Mouse (Mus musculus): ENCODE data around the gene Sap30. TPM values are rescaled to one million over a fixed set of nuclear protein-coding genes. Genes with fewer than 3 reads are reported as not detected.

Sap30 gene
- polyA plus RNA-seq, 1 experiment from 2014 or later: 94.5 TPM

DNA sequence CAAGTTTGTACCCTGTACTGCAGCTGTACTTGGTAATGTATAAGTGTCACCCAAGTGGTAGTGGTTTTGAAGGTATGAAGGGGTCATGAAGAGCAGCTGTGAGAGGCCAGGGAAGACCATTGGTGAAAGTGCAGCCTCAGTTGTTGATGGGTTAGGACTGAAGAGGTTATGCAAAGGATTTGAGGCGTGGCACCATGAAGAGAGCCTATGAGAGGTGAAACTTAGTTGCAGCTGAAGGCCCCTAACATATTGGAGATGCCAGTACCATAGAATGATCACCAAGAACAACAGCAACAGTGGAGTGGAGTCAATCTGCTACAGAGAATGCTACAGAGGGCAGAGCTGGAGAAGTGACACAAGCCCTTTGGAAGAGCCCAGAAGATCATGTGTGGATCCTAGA lies 1.7 kb upstream of the Sap30 start:
- H3K4me1 ChIP-seq (ENCODE audit: control insufficient read depth, insufficient read depth, low read length): no peaks in the 10 kb centered on the region
- H3K4me3 ChIP-seq (ENCODE audit: low read depth, low read length): no peak overlapping the region
- no peak overlapping the region for H3K4me2 ChIP-seq (ENCODE audit: low read depth, low read length)
- WGBS: 100% methylated on average over 1 of the region's 1 CpGs
- no peak overlapping the region for H3K9ac ChIP-seq (replicated peaks; ENCODE audit: low read length)
- no peak overlapping the region for H3K27ac ChIP-seq (replicated peaks; ENCODE audit: low read depth, low read length)
- DNase-seq (ENCODE audit: low spot score) (no peak), ATAC-seq (replicated peaks; ENCODE audit: insufficient number of reproducible peaks, low FRiP score, low TSS enrichment, low read depth) (no peak)
- no peaks in the 10 kb centered on the region for H3K36me3 ChIP-seq (replicated peaks; ENCODE audit: control insufficient read depth, insufficient read depth, low read depth, low read length)
- H3K9me3 ChIP-seq (replicated peaks; ENCODE audit: control insufficient read depth, low read length): no peaks in the 10 kb centered on the region
- H3K27me3 ChIP-seq (ENCODE audit: control insufficient read depth, insufficient read depth, low read length): no peaks in the 10 kb centered on the region

DNA sequence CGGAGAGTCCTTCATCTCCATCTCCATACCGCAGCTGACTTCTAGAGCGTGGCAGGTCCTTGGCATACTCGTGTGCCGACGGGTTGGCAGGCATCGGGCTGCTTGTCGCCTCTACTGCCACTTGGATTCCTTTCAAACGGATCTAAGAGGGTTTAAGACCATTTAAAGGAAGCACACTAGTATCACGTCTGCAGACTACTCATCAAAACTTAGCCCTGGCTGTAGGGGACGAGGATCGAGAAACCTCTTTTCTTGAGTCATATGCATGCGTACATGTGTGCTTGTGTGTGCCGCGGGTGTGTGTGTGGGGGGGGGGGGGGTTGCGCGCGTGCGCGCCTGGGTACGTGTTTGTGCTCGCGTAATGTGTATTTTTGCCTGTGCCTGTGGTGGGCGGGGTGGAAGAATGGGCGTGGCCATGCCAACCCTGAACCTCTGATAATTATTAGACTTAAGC lies 679 bp upstream of the Sap30 start:
- Histone ChIP-seq H3K9me3 (replicated peaks; ENCODE audit: control insufficient read depth, low read length) (no peaks in the 10 kb centered on the region), H3K4me2 (ENCODE audit: low read depth, low read length) (peak overlapping the region; percentile 61), H3K27me3 (ENCODE audit: control insufficient read depth, insufficient read depth, low read length) (no peaks in the 10 kb centered on the region), H3K9ac (replicated peaks; ENCODE audit: low read length) (peak overlapping the region; percentile 51), H3K27ac (replicated peaks; ENCODE audit: low read depth, low read length) (0 out of 2 replicates have a peak overlapping the region, but pooled peaks have one; percentile 22), H3K4me1 (ENCODE audit: control insufficient read depth, insufficient read depth, low read length) (no peaks in the 10 kb centered on the region), H3K36me3 (replicated peaks; ENCODE audit: control insufficient read depth, insufficient read depth, low read depth, low read length) (no peaks in the 10 kb centered on the region; the same call in 1 of the 2 replicates), H3K4me3 (ENCODE audit: low read depth, low read length) (peak overlapping the region; percentile 50)
- WGBS: under 1% methylated on average over 25 of the region's 25 CpGs
- peak; percentile 71 for DNase-seq (ENCODE audit: low spot score)
- peak; percentile 14; the same call in 1 of the 2 replicates for ATAC-seq (replicated peaks; ENCODE audit: insufficient number of reproducible peaks, low FRiP score, low TSS enrichment, low read depth)

DNA sequence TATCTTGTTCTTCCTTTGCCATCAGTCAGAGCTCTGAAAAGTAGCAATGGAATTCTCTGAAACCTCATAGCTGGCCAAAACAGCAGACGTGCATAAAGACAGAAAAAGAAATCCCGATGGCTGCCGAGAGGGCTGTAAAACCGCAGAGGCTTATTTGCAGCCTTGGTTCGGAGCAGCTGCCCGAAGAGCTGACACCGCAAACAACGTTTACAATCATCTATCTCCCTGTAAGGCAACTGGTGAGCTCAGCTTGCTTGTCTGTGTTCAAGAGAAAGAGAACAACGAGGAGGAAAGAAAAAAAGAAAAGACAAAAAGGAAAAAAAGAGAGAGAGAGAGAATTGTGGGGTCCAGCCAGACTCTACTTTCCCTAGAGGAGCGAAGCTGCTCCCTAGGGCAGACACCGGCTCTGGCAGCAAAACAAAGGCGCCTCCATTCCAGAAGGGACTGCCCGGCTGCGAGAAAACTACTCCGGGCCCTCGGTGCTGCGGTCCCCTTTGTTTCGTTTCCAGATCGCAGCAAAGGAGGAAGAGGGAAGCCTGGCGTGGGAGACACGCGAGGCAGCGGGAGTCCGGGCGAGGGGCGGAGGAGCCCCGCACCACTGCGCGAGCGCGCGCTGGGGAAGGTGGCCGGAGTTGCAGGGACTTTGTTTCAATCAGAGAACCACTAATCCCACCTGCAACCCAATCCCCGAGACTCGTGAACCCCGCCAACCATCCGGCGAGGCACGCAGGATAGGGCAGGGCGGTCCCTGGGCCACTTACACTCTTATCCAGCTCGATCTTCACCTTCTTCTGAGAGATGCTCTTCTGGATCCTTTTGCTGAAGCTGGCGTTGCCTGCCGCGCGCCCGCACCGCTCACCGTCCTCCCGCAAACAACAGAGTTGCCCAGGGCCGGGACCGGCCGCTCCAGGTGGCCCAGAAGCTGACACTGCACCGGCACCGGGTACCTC lies 894 bp downstream of the Sap30 start:
- ATAC-seq (replicated peaks; ENCODE audit: insufficient number of reproducible peaks, low FRiP score, low TSS enrichment, low read depth): peak; percentile 64
- Histone ChIP-seq H3K9ac (replicated peaks; ENCODE audit: low read length) (peak overlapping the region; percentile 83), H3K4me1 (ENCODE audit: control insufficient read depth, insufficient read depth, low read length) (no peaks in the 10 kb centered on the region), H3K4me3 (ENCODE audit: low read depth, low read length) (peak overlapping the region; percentile 91), H3K27me3 (ENCODE audit: control insufficient read depth, insufficient read depth, low read length) (no peaks in the 10 kb centered on the region), H3K27ac (replicated peaks; ENCODE audit: low read depth, low read length) (peak overlapping the region; percentile 95), H3K36me3 (replicated peaks; ENCODE audit: control insufficient read depth, insufficient read depth, low read depth, low read length) (peaks cover 3% of the 10 kb centered on the region; the same call in 1 of the 2 replicates), H3K4me2 (ENCODE audit: low read depth, low read length) (peak overlapping the region; percentile 50), H3K9me3 (replicated peaks; ENCODE audit: control insufficient read depth, low read length) (no peaks in the 10 kb centered on the region)
- DNase-seq (ENCODE audit: low spot score): peak; percentile 66
- under 1% methylated on average over 54 of the region's 54 CpGs for WGBS

DNA sequence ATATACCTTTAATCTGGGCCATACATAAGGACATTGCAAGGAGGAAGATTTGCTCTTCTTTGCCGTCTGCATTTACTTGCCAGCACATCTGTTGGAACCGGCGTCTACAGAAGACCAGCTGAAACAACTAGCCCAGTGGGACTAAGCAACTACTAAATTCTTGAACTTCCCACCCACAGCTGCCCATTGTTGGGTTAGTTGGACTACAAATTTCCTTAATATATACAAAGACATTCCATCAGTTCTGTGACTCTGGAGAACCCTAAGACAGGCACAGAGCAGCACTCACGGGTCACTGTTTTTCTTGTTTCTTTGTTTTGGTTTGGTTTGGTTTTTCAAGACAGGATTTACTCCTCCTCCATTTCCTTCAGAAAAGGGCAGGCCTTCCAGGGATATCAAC lies 7.1 kb downstream of the Sap30 start:
- H3K9me3 ChIP-seq (replicated peaks; ENCODE audit: control insufficient read depth, low read length): no peaks in the 10 kb centered on the region
- H3K27me3 ChIP-seq (ENCODE audit: control insufficient read depth, insufficient read depth, low read length): no peaks in the 10 kb centered on the region
- no peak overlapping the region for H3K9ac ChIP-seq (replicated peaks; ENCODE audit: low read length)
- ATAC-seq (replicated peaks; ENCODE audit: insufficient number of reproducible peaks, low FRiP score, low TSS enrichment, low read depth) (no peak), DNase-seq (ENCODE audit: low spot score) (no peak)
- WGBS: 80% methylated on average over 4 of the region's 4 CpGs
- H3K4me1 ChIP-seq (ENCODE audit: control insufficient read depth, insufficient read depth, low read length): no peaks in the 10 kb centered on the region
- no peak overlapping the region for H3K27ac ChIP-seq (replicated peaks; ENCODE audit: low read depth, low read length)
- H3K4me3 ChIP-seq (ENCODE audit: low read depth, low read length): no peak overlapping the region
- H3K4me2 ChIP-seq (ENCODE audit: low read depth, low read length): no peak overlapping the region
- H3K36me3 ChIP-seq (replicated peaks; ENCODE audit: control insufficient read depth, insufficient read depth, low read depth, low read length): peaks cover 3% of the 10 kb centered on the region; the same call in 1 of the 2 replicates

DNA sequence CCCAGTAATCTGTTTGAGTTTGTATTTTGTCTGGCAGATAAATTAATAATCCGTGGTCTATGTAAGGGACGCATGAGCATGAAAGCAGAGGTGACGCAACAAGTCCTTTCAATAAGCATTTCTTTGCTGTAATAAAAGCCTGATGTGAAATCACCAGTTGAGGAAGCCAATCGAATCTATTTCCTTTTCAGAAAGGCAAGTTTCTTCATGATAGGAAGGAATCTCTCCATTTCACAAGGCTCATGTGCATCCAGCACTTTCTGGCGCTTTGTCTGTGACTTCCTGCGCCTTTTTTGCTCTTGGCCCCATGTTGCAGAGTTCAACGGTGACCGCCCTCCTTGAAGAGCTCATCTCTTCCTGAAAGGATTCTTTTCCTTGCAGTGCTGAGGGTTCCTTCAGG lies 8.0 kb downstream of the Sap30 start:
- Histone ChIP-seq H3K27me3 (ENCODE audit: control insufficient read depth, insufficient read depth, low read length) (no peaks in the 10 kb centered on the region), H3K9ac (replicated peaks; ENCODE audit: low read length) (no peak overlapping the region), H3K4me1 (ENCODE audit: control insufficient read depth, insufficient read depth, low read length) (no peaks in the 10 kb centered on the region), H3K9me3 (replicated peaks; ENCODE audit: control insufficient read depth, low read length) (no peaks in the 10 kb centered on the region), H3K27ac (replicated peaks; ENCODE audit: low read depth, low read length) (no peak overlapping the region), H3K4me3 (ENCODE audit: low read depth, low read length) (no peak overlapping the region), H3K36me3 (replicated peaks; ENCODE audit: control insufficient read depth, insufficient read depth, low read depth, low read length) (peaks cover 3% of the 10 kb centered on the region; the same call in 1 of the 2 replicates), H3K4me2 (ENCODE audit: low read depth, low read length) (no peak overlapping the region)
- ATAC-seq (replicated peaks; ENCODE audit: insufficient number of reproducible peaks, low FRiP score, low TSS enrichment, low read depth): no peak
- DNase-seq (ENCODE audit: low spot score): no peak
- 93% methylated on average over 8 of the region's 8 CpGs for WGBS

DNA sequence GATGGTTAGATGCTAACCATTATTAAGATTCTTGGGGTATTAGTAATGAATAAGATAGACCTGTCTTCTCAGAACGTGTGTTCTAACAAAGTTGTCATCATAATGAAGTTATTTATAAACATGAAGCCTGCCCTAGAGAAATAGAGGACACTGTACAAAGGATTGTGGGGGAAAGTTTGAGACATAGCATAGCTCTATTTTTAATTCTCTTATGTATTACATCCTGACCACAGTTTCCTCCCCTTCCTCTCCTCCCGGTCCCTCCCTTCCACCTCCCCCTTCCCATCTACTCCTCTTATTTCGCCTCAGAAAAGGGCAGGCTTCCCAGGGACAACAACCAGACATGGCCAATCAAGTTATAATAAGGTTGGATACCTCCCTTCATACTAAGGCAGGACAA lies 9.3 kb downstream of the Sap30 start:
- Histone ChIP-seq H3K4me3 (ENCODE audit: low read depth, low read length) (no peak overlapping the region), H3K27me3 (ENCODE audit: control insufficient read depth, insufficient read depth, low read length) (no peaks in the 10 kb centered on the region), H3K9me3 (replicated peaks; ENCODE audit: control insufficient read depth, low read length) (no peaks in the 10 kb centered on the region), H3K4me1 (ENCODE audit: control insufficient read depth, insufficient read depth, low read length) (no peaks in the 10 kb centered on the region), H3K27ac (replicated peaks; ENCODE audit: low read depth, low read length) (no peak overlapping the region), H3K4me2 (ENCODE audit: low read depth, low read length) (no peak overlapping the region), H3K36me3 (replicated peaks; ENCODE audit: control insufficient read depth, insufficient read depth, low read depth, low read length) (0 out of 2 replicates have a peak, but pooled peaks cover 3% of the 10 kb centered on the region), H3K9ac (replicated peaks; ENCODE audit: low read length) (no peak overlapping the region)
- WGBS: 81% methylated on average over 3 of the region's 3 CpGs
- DNase-seq (ENCODE audit: low spot score) (no peak), ATAC-seq (replicated peaks; ENCODE audit: insufficient number of reproducible peaks, low FRiP score, low TSS enrichment, low read depth) (no peak)

DNA sequence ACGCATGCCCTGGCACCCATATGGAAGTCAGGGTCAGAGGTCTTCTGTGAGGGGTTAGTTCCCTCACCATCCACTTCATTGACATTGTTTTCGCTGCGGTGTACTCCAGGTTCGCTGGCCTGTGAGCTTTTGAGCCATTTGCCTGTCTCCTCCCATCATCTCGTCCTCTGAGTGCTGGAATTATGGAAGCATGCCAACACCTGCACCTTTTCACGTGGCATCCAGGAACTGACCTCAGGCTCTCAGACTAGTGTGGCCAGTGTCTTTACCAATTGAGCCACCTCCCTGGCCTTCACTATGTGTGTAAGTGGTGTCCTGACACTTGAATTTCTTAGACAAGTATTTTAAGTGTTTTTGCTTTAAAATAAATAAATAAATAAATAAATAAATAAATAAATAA lies 13.9 kb downstream of the Sap30 start:
- no peak for ATAC-seq (replicated peaks; ENCODE audit: insufficient number of reproducible peaks, low FRiP score, low TSS enrichment, low read depth)
- Histone ChIP-seq H3K27me3 (ENCODE audit: control insufficient read depth, insufficient read depth, low read length) (no peaks in the 10 kb centered on the region), H3K9ac (replicated peaks; ENCODE audit: low read length) (no peak overlapping the region), H3K4me1 (ENCODE audit: control insufficient read depth, insufficient read depth, low read length) (no peaks in the 10 kb centered on the region), H3K9me3 (replicated peaks; ENCODE audit: control insufficient read depth, low read length) (no peaks in the 10 kb centered on the region), H3K4me2 (ENCODE audit: low read depth, low read length) (no peak overlapping the region), H3K27ac (replicated peaks; ENCODE audit: low read depth, low read length) (no peak overlapping the region), H3K4me3 (ENCODE audit: low read depth, low read length) (no peak overlapping the region), H3K36me3 (replicated peaks; ENCODE audit: control insufficient read depth, insufficient read depth, low read depth, low read length) (no peaks in the 10 kb centered on the region)
- DNase-seq (ENCODE audit: low spot score): no peak
- WGBS: 79% methylated on average over 6 of the region's 6 CpGs

DNA sequence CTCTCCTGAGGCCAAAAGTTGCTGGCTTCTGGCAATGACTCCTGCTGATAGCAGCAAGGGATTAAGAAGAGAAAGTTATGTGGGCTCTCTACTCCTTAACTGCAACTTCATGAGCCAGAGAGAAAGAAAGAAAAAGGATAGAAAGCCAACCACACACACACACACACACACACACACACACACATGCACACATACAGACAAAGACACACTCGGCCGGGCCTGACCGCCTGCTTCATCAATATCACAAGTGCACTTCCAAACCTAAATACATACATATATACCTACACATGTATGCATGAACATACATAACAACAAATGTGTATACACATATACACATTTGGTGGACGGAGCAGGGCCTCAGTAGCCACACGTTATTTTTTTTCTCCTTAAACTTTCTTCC lies 16.8 kb downstream of the Sap30 start:
- H3K27ac ChIP-seq (replicated peaks; ENCODE audit: low read depth, low read length): no peak overlapping the region
- H3K27me3 ChIP-seq (ENCODE audit: control insufficient read depth, insufficient read depth, low read length): no peaks in the 10 kb centered on the region
- no peak overlapping the region for H3K4me2 ChIP-seq (ENCODE audit: low read depth, low read length)
- H3K4me1 ChIP-seq (ENCODE audit: control insufficient read depth, insufficient read depth, low read length): no peaks in the 10 kb centered on the region
- no peaks in the 10 kb centered on the region for H3K36me3 ChIP-seq (replicated peaks; ENCODE audit: control insufficient read depth, insufficient read depth, low read depth, low read length)
- 86% methylated on average over 5 of the region's 5 CpGs for WGBS
- no peak overlapping the region for H3K9ac ChIP-seq (replicated peaks; ENCODE audit: low read length)
- no peak overlapping the region for H3K4me3 ChIP-seq (ENCODE audit: low read depth, low read length)
- ATAC-seq (replicated peaks; ENCODE audit: insufficient number of reproducible peaks, low FRiP score, low TSS enrichment, low read depth) (no peak), DNase-seq (ENCODE audit: low spot score) (no peak)
- H3K9me3 ChIP-seq (replicated peaks; ENCODE audit: control insufficient read depth, low read length): no peaks in the 10 kb centered on the region
